Mouse (Mus musculus) liver, adult (tissue): ENCODE data around the gene Il2rb.

Experiments used
- GATA4 ChIP-seq: IDR thresholded peaks from 2 replicates; pipeline ENCODE4 v1.6.1; 2014; ENCODE audit warnings: mild to moderate bottlenecking, low read length; ENCODE audit not compliant: insufficient replicate concordance

Il2rb gene

GRCm38 (mm10) chr15:78529428-78529990, 34.4 kb upstream of the Il2rb start:
- TF ChIP-seq GATA4, result no peak

GRCm38 (mm10) chr15:78528726-78529411, 33.8 kb upstream of the Il2rb start:
- TF ChIP-seq GATA4, result no peak

DNA sequence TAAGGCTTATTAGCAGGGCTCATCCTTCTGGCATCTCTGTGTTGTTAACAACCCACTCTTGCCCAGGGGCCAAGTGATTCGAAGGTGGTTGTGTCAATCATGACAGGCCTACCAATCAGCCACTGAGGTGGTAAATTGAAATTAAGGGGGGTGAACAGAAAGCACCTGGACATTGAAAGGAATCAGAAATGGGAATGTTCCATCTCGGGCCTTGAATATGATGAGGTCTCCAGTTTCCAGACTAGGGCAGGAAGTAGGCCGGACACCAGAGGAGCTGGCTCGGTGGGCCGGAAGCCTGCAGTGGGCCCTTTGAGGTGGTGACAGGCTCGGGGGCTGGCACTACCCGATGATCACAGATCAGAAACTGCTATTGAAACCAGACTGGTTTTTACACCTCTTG, 32.9 kb upstream of the Il2rb start:
- TF ChIP-seq GATA4, result no peak

DNA sequence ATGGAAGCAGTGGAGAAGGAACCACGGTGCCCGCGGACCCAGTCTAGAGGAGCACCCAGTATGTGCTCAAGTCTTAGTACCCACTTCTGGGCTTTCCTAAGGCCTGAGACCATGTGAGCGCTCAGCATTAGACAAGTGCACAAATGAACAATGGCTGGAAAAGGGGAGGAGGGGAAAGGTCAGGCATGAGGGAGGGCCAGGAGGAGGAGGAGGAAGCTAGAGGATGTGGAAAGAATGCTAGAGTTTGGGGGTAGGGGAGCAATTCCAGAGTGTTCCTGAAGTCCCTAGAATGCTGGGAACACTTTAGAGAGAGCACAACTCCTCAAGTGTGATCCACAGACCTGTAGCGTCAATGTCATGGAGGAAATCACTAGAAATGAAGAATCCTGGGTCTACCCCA, 29.1 kb upstream of the Il2rb start:
- no peak for TF ChIP-seq GATA4

DNA sequence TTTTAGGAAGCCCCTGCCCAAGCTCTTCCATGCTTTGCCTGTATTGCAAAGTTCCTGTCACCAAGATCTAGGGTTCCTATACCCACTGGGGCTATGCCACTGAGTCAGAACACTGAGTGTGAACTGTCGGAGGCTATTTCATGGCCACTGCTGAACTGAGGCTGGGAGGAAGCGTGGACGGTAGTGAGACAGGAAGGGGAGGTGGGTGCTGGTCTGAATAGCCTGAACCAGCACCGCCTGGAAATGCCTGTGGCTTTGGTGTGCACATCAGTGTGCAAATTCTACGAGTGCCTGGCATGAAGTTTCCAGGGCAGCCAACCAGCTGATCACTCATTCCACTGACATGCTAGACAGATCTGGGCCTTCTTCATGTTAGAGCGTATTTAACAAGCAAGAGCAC, 26.8 kb upstream of the Il2rb start:
- TF ChIP-seq GATA4, result no peak

GRCm38 (mm10) chr15:78521331-78521730, 26.3 kb upstream of the Il2rb start:
- TF ChIP-seq GATA4, result no peak

DNA sequence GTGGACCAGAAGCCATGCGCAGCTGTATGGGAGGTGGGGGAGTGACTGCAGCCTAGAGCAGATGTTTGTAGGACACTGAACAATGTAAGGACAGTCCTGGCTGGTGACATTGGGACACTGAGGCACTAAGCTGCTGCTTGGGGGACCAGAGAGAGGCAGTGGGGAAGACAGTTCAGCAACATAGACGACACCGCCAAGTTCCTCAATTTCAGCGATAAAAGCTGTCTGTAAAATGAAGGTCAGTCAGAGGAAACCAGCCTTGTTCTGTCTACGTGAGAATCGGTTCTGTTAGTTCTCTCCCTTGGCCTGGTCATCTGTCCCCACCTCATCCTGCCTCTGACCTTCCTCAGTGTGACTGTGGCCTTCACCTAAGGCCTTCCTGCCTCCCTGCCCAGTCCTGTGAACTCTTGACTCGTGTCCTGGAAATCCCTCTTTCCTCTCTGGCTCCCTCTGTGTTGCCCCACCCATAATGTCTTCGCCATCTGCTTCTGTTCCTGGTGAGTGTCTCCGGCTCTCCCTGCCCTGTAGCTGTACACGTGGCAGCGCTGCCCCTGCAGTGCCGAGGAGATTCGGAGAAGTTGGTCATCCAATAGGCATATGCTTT, 25.1 kb upstream of the Il2rb start:
- TF ChIP-seq GATA4, result peak; percentile 56; the same call in 1 of the 2 replicates

DNA sequence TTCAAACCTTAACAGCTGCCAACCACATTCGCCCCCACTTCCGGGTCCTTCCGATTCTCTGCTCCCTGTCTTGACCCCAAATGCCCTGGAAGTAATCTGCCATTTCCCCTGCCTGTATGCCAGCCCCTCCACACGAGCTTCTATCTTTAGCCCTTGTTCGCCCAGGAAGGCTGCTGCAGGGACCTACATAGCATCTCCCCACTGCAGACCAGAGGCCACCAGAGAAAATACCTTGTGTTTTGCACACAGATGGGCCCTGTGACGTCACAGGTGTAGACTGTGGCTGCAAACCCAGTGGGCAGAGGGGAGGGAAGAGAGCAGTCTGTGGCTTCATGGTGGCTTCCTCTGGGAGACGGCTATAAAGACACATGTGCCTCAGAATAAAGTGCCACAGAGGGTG, 23.1 kb upstream of the Il2rb start:
- no peak for TF ChIP-seq GATA4

GRCm38 (mm10) chr15:78515759-78516158, 20.7 kb upstream of the Il2rb start:
- no peak for TF ChIP-seq GATA4

GRCm38 (mm10) chr15:78514393-78515146, 19.5 kb upstream of the Il2rb start:
- peak; percentile 50; the same call in 1 of the 2 replicates for TF ChIP-seq GATA4

DNA sequence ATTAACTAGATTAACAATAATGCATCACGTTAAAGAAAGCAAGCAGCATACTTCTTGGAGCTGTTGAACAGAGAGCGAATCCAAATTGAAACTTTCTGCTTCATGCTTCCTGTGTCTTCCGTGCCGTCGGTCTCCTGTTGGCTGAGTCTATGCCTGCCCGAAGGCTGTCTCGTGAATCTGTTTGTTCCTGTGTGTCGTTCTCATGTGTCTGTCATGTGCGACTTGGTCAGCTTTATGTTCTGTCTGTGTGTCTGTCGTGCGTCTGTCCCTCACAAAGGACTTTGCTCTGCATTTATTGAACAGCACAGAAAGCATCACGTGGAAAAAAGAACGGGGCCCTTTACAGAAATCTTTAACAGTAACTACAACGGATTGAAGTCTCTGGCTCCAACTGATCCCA, 17.9 kb upstream of the Il2rb start:
- TF ChIP-seq GATA4, result no peak

- TF ChIP-seq GATA4, result no peak
Measured at GRCm38 (mm10) chr15:78511951-78512350, 16.9 kb upstream of the Il2rb start.

DNA sequence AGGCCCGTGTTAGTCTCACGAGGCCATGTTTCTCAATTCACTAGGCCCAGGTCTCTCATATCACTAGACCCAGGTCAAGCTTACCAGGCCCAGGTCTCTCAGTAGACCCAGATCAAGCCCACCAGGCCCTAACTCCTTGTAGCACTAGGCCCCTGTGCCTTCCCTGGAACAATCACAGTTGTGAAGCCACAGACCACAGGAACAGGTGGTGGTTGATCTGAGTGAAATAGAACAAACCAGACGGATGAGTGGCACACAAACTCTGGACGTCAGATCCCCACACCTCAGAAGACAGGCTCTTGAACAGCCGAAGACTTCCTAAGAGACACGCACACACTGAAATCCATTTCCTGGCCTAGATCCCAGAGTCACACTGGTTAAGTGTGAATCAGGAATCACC, 15.7 kb upstream of the Il2rb start:
- TF ChIP-seq GATA4, result no peak

DNA sequence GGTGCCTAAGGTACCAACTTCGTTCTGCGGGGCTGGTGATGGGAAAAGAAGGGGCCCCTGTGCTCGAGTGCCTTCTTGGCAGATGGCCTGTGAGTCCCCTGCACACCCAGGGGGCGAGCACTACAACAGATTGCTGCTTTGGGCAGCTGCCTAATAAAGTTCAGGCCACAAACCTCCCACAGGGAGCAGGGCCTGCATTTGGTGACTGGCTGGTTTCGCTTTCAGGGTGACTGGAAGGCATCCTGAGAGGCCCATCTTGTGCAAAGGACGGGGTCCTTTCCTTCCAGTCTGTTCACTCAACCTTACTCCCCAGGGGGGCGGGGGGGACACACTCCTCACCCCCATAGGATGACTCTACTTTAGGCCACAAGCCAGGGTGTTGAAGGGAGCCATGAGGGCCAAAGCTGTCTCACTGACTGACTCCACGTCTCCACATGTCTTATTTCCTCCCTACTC, 15.1 kb upstream of the Il2rb start:
- TF ChIP-seq GATA4, result no peak

DNA sequence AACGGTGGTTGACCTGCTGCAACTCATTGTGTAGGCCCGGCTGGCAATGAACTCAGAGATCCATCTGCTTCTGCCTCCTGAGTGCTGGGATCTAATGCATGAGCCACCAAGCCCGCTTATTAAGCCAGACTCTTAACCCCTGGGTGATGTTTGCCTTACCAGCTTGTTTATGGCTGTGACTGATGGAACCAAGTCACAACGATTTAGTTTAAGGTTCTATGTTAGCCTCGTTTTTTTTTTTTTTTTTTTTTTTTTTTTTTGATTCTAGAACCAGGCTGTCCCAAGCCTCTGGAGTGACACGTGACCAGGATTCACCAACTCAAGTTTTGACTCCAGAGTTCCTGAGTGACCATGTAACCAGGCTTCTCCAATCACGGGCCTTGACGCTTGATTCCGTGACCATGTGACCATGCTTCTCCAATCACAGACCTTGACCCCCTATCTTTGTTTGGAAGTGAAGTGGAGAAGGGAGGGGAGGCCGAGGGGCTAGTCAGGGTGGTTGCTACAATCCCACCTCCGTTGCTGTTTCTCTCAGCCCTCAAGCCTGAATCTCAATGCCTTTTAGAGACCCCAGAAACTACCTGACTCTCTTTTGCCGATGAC, 14.3 kb upstream of the Il2rb start:
- TF ChIP-seq GATA4, result no peak

DNA sequence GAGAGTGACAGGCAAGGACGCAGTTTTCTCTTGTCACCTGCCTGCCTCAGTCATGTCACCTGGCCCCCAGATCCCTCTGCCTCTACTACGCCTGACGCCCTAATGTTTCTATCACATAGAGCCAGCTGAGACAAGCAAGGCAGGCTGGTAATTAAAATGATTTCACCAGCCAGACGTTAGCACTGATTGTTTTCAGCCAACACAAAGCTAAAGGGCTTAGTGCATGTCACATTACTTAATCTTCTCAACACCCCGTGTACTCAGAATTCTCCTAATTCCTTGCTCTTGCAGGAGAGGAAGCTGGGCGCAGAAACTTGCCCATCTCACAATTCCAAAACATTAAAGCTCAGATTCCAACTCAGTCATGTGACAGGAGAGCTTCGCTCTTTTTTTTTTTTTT, 13.4 kb upstream of the Il2rb start:
- no peak for TF ChIP-seq GATA4

DNA sequence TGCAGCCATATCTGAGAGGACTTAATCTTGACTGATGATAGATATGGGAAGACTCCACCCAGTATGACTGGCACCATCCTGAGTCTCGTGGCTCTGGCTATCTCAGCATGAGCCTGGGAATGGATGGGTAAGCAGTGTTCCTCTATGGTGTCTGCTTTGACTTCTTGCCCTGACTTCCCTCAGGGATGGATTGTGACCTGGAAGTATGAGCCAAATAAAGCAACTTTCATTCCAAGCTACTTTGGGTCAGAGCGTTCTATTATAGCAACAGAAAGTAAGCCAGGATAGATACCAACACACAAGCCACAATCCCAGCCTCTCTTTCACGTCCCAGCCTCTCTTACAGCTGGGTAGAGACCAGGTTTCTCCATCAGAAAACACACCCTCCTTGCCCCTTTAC, 10.5 kb upstream of the Il2rb start:
- no peak for TF ChIP-seq GATA4
